Mouse (Mus musculus) B cell, adult (primary cell): ENCODE measurements around the gene Slc2a13. TPM values are rescaled to one million over a fixed set of nuclear protein-coding genes. Genes with fewer than 3 reads are reported as not detected.

ENCODE experiments used
- total RNA-seq: library from RNA; stranded (reverse); gene quantifications from 4 replicates; pipeline ENCODE4 v1.2.4, GENCODE M21; 2023; ENCODE audit not compliant: inconsistent age

The Slc2a13 gene
- total RNA-seq = 0.26 to 0.60 TPM (median 0.51 TPM) in 4 replicates

GRCm38 (mm10) chr15:91573111-91573538 lies at the start of gene Slc2a13:
Gene Slc2a13, minus strand, starts transcription at chr15:91573261.

Other genes starting within 250 kb of the Slc2a13 start
- gene Lrrk2, start 99.9 kb upstream of the Slc2a13 start, total RNA-seq = 167 to 175 TPM (median 170 TPM) in 4 replicates